Mouse (Mus musculus) inflammation-experienced regulatory T-cells, adult 6 months (primary cell): ENCODE data around the gene Cpa3. TPM values are rescaled to one million over a fixed set of nuclear protein-coding genes. Genes with fewer than 3 reads are reported as not detected.

Experiments
- ATAC-seq: one replicate; pipeline ENCODE4 v1.8.0; 2017
- polyA plus RNA-seq, 3 experiments: library from polyadenylated mRNA; unstranded; fragments of 100-300 nt; shearing (Covaris generic); gene quantifications; one replicate each; pipeline ENCODE4 v1.2.1; 2017

Cpa3 gene
- polyA plus RNA-seq = under 1 TPM in 1 of 3 experiments, not detected in 2; 0.70 TPM

GRCm38 (mm10) chr3:20242050-20242449 is at the start of gene Cpa3:
Cpa3 (minus strand) TSS chr3:20242181.
- no peak for ATAC-seq

- ATAC-seq = no peak
Observed at GRCm38 (mm10) chr3:20291370-20291769, 49.4 kb upstream of the Cpa3 start.

- ATAC-seq = no peak
Observed at GRCm38 (mm10) chr3:20288761-20289160, 46.8 kb upstream of the Cpa3 start.

- no peak for ATAC-seq
Observed at GRCm38 (mm10) chr3:20281796-20282195, 39.8 kb upstream of the Cpa3 start.

GRCm38 (mm10) chr3:20275633-20276032 is 33.7 kb upstream of the Cpa3 start, which contains the start of gene Cpb1:
Cpb1 (minus strand) TSS chr3:20275733.
- ATAC-seq = no peak

- ATAC-seq = no peak
Observed at GRCm38 (mm10) chr3:20254566-20255479, 12.8 kb upstream of the Cpa3 start.

GRCm38 (mm10) chr3:20243913-20244312 is 1.9 kb upstream of the Cpa3 start:
- ATAC-seq = no peak

- no peak for ATAC-seq
Observed at GRCm38 (mm10) chr3:20239741-20240140, 2.2 kb downstream of the Cpa3 start.

GRCm38 (mm10) chr3:20236965-20237364 is 5.0 kb downstream of the Cpa3 start:
- no peak for ATAC-seq

- ATAC-seq = no peak
Observed at GRCm38 (mm10) chr3:20229027-20229426, 13.0 kb downstream of the Cpa3 start.

GRCm38 (mm10) chr3:20225429-20225828 is 16.6 kb downstream of the Cpa3 start:
- no peak for ATAC-seq

GRCm38 (mm10) chr3:20222926-20223698 is 18.9 kb downstream of the Cpa3 start:
- peak; percentile 93 for ATAC-seq

- no peak for ATAC-seq
Observed at GRCm38 (mm10) chr3:20222136-20222535, 19.8 kb downstream of the Cpa3 start.

GRCm38 (mm10) chr3:20198869-20199268 is 43.1 kb downstream of the Cpa3 start:
- peak; percentile 96 for ATAC-seq

- ATAC-seq = no peak
Observed at GRCm38 (mm10) chr3:20197878-20198277, 44.1 kb downstream of the Cpa3 start.

GRCm38 (mm10) chr3:20188976-20189675 is 52.9 kb downstream of the Cpa3 start:
- ATAC-seq = no peak

GRCm38 (mm10) chr3:20172394-20172793 is 69.6 kb downstream of the Cpa3 start:
- ATAC-seq = no peak

- no peak for ATAC-seq
Observed at GRCm38 (mm10) chr3:20167487-20167886, 74.5 kb downstream of the Cpa3 start.
